Mouse (Mus musculus) left cerebral cortex, postnatal 4 days (tissue): ENCODE measurements around the gene Cnn2. TPM values are rescaled to one million over a fixed set of nuclear protein-coding genes. Genes with fewer than 3 reads are reported as not detected.
A peak's percentile ranks its signal among the peaks of the same experiment; 100 is the strongest.

Experiments used
- DNase-seq: peaks from one replicate; pipeline ENCODE4 v3.0.0-alpha.2; 2022
- intact Hi-C: fragments of 180-260 bp; cut with DNase I; formaldehyde crosslinking; loops from one replicate; pipeline ENCODE4 v1.15.1; 2025
- total RNA-seq, 2 experiments: library from RNA; stranded (reverse); gene quantifications; 2 replicates each; pipeline ENCODE4 v1.2.3; 2021

Cnn2 gene
- total RNA-seq, 2 experiments from 2014 or later = 12.4 to 17.2 TPM

DNA sequence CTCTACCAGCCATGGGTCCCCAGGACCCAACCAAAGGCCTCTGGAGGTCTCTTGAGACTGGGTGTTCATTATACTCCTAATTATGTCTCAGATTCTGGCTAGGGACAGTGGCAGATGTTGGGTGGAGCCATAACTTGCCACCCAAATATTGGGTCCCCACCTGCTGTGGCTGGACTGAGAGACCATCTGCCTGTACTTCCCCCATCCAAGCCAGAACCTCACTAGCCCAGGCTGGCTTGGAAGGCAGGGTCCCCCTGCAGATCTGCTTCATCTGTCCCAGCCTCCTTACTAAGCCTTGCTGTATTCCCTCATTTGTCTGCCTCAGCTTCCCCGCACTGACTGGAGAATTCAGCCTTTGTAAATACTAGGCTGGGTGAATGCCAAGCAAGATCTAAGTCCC is 20.2 kb upstream of the Cnn2 start:
- peak; percentile 58 for DNase-seq
- intact Hi-C loops = no loop called here

DNA sequence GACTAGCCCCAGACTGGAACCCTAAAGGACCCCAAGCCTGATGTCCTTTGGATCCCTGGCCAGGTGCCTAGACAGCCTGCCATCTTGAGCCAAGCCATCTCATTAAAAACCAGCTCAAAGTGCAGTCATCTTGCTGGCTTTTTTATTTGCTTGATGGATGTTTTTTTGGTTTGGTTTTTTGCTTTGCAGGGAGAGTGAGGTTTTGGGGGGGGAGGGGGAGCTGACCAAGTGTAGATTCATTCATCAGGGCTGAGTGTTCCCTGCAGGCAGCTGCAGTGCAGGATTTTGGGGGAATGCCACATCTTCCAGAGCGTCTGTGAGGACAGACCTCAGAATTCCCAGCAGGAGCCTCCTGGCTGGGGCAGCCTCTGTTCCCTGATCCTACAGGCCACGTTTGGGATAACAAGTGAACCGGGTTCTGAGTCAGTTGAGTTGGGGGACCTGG is 19.2 kb upstream of the Cnn2 start:
- intact Hi-C loops = no loop called here
- peak; percentile 67 for DNase-seq

DNA sequence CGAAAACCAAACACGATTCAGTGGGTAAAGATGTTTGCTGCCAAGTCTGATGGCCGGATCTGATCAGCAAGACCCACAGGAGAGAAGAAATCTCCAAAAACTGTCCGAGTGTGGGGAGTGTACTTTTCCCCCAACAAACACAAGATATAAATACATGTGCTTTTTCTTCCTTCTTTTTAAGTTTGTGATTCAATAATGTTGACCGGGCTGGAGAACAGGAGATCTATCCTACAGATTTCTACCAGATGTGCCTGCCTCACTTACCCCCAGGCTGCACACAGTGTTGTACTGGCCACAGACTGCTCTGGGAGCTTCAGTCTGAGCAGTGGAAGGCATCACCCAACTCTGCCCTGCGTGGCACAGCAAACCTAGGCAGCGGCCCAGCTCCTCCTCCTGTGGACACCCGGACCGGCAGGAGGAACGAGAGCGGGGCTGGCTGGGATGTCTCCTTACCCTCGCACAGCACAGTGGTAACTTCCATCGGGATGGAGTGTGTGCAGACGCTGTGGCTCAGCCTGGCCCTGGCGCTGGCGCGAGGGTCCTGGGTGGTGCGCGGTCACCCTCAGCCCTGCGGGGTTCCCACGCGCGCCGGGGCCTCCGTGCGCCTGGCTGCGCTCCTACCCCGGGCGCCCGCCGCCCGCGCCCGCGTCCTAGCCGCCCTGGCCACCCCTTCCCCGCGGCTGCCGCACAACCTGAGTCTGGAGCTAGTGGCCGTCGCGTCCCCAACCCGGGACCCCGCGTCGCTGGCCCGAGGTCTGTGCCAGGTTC is 17.8 kb upstream of the Cnn2 start, which contains the start of gene Grin3b:
Gene Grin3b (plus strand): TSS at position 301 of the 768 bp plus-strand sequence.
- intact Hi-C loops = no loop called here

DNA sequence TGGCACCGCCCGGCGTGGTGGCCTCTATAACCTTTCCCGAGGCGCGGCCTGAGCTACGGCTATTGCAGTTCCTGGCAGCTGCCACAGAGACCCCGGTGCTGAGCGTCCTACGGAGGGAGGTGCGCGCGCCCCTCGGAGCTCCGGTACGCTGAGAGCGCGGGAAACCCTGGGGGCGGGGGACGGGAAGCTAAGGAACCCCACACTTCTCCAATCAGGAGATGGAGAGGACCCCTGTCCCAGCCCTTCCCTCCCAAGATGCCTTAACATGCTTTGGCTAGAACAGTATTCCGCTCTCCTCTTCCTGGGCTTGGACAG is 17.2 kb upstream of the Cnn2 start:
- intact Hi-C loops = no loop called here
- DNase-seq = no peak

More for the DNA sequence above, 17.8 kb upstream of the Cnn2 start, which contains the start of gene Grin3b:
- DNase-seq = no peak

DNA sequence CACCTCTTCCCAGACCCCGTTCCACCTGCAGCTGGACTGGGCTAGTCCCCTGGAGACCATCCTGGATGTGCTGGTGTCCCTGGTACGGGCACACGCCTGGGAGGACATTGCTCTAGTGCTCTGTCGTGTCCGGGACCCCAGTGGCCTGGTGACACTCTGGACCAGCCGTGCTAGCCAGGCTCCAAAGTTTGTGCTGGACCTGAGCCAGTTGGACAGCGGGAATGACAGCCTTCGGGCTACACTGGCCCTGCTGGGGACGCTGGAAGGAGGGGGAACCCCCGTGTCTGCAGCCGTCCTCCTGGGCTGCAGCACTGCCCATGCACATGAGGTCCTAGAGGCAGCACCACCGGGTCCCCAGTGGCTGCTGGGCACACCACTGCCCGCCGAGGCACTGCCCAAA is 15.6 kb upstream of the Cnn2 start:
- intact Hi-C loops = no loop called here
- DNase-seq = no peak

DNA sequence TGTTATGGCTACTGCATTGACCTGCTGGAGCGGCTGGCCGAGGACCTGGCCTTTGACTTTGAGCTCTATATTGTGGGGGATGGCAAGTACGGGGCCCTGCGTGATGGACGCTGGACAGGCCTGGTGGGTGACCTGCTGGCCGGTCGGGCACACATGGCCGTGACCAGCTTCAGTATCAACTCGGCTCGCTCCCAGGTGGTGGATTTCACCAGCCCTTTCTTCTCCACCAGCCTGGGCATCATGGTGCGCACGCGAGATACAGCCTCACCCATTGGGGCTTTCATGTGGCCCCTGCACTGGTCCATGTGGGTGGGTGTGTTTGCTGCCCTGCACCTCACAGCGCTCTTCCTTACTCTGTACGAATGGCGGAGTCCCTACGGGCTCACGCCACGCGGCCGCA is 14.3 kb upstream of the Cnn2 start:
- intact Hi-C loops = no loop called here
- DNase-seq = no peak

DNA sequence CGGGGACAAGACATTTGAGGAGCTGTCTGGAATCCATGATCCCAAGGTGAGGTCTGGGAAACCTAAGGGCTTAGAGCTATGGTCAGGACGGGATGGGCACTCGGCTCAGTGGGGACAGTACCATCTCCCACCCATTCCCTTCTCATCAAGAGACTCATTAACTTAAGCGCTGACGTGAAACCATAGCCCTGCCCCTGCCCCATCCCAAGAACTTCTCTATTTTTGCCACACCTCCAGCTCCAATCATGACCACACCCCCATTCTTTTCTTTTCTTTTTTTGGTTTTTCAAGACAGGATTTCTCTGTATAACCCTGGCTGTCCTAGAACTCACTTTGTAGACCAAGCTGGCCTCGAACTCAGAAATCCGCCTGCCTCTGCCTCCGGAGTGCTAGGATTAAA is 13.7 kb upstream of the Cnn2 start:
- intact Hi-C loops = no loop called here

DNA sequence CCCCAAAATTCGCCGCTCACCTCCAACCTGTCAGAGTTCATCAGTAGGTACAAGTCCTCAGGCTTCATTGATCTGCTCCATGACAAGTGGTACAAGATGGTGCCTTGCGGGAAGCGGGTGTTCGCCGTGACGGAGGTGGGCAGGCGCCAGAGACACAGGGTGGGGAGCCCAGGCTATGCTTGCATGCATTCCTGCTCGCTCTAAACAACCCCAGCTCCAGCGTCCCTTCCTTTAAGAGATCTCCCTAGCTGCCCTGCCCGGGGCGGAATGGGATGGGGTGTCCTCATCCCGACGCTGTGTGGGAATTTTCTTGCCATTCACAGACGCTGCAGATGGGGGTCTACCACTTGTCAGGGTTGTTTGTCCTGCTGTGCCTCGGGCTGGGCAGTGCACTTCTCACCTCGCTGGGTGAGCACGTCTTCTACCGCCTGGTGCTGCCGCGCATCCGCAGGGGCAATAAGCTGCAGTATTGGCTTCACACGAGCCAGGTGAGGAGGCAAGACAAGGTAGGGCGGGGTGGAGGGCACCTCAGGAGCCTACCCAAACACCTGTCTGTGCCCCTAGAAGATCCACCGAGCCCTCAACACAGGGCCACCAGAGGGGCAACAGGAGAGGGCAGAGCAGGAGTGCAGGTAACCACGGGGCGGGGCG is 12.2 kb upstream of the Cnn2 start:
- no peak for DNase-seq
- intact Hi-C loops = no loop called here

More for the DNA sequence above, 13.7 kb upstream of the Cnn2 start:
- DNase-seq = no peak

DNA sequence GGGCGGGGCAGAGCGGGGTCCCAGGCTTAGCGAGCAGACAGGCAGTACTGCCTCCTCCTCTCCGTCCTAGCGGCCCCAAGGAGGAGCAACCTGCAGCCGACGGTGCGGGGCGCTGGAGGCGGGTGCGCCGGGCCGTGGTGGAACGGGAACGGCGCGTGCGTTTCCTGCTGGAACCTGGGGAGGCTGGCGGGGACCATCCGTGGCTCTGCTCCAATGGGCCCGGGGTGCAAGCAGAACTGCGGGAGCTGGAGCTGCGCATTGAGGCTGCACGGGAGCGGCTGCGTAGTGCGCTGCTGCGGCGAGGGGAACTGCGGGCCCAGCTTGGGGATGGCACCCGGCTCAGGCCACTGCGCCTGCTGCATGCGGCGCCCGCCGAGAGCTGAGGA is 11.7 kb upstream of the Cnn2 start:
- intact Hi-C loops = no loop called here
- DNase-seq = no peak

DNA sequence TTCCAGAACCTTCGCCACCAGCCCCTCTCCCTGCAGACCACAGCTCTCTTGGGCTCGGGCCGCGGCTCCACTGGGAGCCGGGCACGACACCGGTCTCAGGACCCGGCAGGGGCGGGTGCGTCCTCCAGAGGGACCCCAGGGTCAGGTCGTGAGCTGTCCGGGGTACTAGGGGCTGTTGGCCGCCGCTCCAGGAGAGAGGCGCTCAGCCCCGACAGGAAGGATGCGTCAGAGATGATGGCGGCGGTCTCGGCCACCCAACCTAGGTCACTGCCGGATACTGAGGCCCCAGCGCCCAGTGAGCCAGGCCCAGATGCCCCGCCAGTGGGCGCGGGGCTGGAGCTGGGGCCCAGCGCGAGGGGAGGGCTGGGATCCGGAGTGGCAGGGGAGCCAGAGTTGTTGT is 11.1 kb upstream of the Cnn2 start:
- no peak for DNase-seq
- intact Hi-C loops = no loop called here

DNA sequence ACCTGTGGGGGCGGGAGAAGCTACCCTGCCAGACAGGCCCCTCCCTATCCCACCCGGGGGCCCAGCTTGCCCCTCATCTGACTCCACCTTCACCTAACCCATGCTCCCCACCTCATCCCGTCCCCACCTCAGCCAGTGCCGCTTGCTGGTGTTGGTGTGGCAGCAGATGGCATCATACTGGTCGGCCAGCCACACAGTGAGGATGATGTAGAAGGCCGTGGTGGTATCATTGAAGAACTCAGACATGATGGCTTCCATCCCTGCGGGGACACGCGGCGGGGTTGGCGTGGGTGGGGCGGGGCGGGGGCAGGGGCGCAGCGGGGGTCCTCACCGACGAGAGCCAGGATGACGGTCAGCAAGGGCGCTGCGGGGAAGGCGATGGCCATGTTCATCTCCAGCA is 10.3 kb upstream of the Cnn2 start:
- no peak for DNase-seq
- intact Hi-C loops = no loop called here

DNA sequence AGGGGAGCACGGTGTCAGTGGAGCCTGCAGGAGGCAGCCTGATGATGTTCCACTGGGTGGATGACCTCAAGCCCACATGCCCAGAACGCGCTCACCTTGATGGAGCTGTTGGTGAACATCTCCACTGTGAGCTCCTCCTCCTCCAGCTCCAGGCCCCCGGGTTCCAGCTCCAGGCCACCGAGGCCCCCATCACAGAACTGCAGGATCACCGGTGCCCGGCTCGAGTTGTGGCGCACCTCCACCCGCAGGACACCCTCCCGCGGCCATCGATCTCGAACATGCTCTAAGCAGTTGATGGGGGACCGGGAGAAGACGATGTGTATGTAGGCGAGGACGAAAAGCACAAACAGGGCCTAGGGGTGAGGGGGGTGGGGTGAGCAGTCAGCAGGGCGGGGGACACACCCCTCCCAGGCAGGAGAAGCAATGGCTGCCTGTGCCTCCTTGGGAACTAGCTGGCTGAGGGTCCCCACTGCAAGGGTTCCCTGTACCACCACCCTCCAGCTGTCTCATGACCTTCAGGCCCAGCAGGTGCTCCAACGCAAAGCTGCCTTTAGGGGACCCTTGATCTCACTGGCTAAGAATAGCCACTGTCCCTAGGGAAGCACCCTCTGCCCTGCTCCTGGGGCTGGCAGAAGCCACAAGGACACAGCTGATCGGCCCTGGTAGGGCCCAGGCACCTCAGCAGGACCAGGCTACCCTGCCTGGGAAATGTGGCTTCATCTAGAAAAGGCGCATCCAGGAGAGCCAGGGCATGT is 8.8 kb upstream of the Cnn2 start:
- intact Hi-C loops = loop anchor here (10.0 kb wide), 1 partner anchor 135 kb away; the partner anchor contains the start of gene Stk11
- no peak for DNase-seq

DNA sequence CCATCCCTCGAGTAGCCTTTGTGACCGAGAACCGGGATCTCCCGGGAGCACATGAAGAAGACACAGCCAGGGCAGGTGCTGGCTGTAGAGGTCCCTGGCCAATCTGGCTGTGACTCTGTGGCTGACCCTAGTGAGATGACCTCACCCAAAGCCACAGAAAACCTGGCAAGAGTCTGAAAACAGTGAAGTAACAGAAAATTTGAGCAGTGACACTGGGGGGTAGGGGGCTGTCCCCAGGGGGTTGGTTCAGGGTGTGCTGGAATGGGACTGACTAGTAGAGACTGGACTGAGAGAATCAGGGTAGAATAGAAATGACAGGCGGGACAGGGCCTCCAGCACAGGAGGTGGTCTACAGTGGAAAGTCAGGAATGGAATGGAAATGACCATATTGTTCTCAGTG is 5.2 kb upstream of the Cnn2 start:
- intact Hi-C loops = loop anchor here (10.0 kb wide), 1 partner anchor 132 kb away; the partner anchor contains the start of gene Stk11
- DNase-seq = no peak

DNA sequence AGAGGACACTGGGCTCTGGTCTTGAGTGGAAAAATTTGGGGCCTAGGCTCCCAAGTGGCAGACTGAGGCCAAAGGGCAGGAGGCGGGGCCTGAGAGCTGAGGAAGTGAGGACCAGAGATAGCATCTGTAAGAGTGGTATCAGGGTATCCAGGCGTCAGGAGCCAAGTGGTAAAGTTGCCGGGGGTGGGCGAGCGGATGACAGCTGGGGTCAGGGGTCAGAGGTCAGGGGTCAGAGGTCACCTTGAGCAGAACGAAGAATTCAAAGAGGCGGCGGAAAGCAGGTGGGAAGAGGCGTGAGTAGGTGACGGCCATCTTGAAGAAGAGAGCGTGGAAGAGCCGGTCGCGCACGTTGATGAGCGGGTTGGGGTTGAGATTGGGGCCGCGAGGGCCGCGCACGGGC is 4.7 kb upstream of the Cnn2 start:
- intact Hi-C loops = loop anchor here (10.0 kb wide), 1 partner anchor 131 kb away; the partner anchor contains the start of gene Stk11
- peak; percentile 59 for DNase-seq

DNA sequence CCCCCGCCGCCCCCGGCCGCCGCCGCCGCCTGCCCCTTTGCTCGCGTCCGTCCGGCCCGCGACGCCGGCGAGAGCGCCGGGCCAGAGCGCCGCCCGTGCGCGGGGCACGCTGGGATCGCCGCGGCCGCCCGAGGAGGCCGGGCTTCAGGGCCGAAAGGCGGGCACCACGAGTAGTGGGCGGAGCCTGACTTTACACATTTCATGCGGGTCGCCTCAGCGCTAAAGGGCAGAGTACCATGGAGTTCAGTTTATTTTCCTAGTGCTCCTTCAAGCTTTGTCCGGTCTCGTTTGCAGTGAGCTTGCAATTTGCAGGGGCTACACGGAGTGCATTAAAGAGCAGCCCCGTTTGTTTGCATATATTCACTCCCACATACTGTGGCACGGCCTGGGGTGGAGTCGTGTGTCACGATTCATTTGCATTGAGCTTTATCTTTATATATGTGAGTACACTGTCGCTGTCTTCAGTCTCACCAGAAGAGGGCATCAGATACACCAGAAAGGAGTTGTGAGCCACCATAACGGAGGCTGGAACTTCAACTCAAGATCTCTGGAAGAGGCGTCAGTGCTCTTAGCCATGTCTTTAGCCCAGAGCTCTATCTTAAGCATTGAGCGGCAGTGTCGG is 4.1 kb upstream of the Cnn2 start, which contains the start of gene Tmem259:
Gene Tmem259 (minus strand): TSS at position 136 of the 622 bp plus-strand sequence.
- intact Hi-C loops = loop anchor here (10.0 kb wide), 1 partner anchor 130 kb away; the partner anchor contains the start of gene Stk11
- DNase-seq = peak; percentile 87

DNA sequence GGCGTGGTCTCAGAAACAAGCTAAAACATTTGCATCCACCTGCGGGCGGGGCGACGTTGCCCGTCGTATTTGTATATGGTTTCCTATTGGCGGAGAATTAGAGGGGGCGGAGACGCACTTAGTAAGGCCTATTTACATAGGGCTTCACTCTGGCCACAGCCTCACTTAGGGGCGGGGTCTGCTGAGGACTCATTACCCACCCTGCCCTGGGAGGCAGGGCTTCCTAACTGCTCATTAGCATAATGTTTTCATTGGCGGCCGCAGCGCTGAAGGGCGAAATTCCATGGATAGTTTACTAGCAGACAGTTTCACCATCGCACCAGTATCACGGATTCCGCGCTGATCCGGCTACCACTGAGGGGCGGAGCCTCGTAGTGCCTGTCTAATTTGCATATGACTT is 3.5 kb upstream of the Cnn2 start:
- peak; percentile 97 for DNase-seq
- intact Hi-C loops = loop anchor here (10.0 kb wide), 1 partner anchor 130 kb away; the partner anchor contains the start of gene Stk11

DNA sequence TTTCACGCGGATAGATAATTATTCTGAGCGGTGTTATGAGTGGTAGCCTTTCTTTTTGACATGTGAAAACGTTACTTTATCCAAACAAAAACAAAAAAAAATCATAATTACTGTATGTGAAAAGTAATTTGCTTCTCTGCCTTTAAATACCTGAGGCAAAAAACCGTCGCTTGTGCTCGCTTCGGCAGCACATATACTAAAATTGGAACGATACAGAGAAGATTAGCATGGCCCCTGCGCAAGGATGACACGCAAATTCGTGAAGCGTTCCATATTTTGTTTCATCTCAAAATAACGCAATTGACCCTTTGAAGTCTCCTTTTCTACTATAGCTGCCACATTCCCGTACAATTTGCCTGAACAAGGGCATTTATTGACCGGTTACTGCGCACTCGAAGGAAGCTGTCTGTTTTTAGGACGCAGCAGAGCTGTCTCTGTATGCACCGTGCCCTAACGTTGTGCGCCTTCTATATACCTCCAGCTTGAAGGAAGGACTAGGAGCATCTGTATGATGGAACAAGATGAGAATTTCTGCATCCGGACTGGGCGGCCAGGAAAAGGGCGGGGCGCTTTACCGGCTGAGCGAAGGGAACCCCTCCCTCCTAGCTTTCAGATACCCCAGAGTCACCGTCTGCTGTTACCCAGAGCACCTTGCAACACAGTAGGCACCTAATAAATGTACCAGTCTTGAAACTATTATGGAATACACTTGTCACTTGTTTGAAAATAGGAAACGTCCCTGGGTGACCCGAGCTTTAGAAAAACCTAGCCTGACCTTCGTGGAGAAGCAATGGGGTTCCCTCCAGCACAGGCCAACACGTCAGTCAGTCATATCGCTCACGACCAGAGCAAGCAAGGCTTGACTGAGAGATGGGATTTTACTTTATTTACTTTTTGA is 2.8 kb upstream of the Cnn2 start:
- DNase-seq = peak; percentile 52
- intact Hi-C loops = loop anchor here (10.0 kb wide), 1 partner anchor 129 kb away; the partner anchor contains the start of gene Stk11

DNA sequence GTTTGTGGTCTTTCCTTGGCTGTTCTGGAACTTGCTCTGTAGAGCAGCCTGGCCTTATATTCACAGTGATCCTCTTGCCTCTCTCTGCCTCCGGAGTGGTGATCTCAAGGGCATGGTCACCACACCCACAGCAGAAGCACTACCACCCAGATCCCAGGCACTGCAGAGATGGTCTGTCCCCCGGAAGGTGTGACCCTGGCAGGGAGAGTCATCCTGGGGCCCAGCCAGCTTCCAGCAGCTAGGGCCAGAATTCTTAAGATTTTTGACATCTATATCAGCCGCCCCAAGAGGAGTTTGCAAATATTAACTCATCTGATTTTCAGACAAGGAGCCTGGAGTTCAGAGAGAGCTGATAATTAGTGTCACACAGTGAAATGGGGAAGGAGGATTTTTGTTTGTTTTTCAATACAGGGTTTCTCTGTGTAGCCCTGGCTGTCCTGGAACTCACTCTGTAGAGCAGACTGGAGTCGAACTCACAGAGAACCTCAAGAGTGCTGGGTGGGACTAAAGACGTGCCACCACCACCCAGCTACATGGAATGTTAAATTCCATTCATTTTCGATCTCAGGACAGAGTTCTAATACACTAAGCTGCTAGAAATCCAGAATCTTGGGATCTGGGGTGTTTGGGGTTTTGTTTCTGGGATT is 2.0 kb upstream of the Cnn2 start:
- intact Hi-C loops = loop anchor here (10.0 kb wide), 1 partner anchor 128 kb away; the partner anchor contains the start of gene Stk11
- no peak for DNase-seq

DNA sequence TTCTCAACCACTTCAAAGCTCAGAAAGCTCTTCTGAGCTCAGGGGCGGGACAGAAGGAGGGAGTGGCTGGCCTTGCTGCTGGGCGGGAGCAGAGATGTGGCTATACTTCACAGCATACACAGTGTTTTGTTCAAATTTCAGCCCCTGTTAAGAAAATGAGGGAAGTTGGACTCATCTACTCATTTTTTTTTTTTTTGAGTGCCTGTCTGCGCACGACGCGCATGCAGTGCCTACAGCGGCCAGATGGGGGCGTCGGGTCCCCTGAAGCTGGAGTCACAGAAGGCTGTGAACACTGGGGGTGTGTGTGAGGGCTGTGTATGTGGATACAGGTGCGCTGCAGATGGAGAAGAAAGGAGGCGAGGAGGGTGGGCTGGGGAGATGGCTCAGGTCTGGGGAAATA is 1.4 kb upstream of the Cnn2 start:
- peak; percentile 91 for DNase-seq
- intact Hi-C loops = loop anchor here (10.0 kb wide), 1 partner anchor 128 kb away; the partner anchor contains the start of gene Stk11
